Mouse (Mus musculus) CH12.LX (cell line): ENCODE measurements around the gene Slc27a1. TPM values are rescaled to one million over a fixed set of nuclear protein-coding genes. Genes with fewer than 3 reads are reported as not detected.

Source experiments
- DNase-seq: peaks from one replicate; pipeline ENCODE4 v3.0.0-alpha.2; 2013; ENCODE audit errors: extremely low read depth
- H3K27ac ChIP-seq: 2 replicates; pipeline ENCODE4 v1.5.1; 2012; ENCODE audit warnings: low read depth, mild to moderate bottlenecking, control low read depth, moderate library complexity; ENCODE audit not compliant: insufficient read depth
- H3K27me3 ChIP-seq: replicated peaks from 2 replicates; pipeline ENCODE3; 2012; ENCODE audit warnings: inconsistent platforms
- H3K36me3 ChIP-seq, 2 experiments: replicated peaks in 1 of 2; 2 replicates each; pipeline versions ENCODE3 to v1.6.1; 2012; ENCODE audit warnings: inconsistent platforms in 1 of 2, low read length in 1 of 2, mild to moderate bottlenecking in 1 of 2, mixed read lengths in 1 of 2, moderate library complexity in 1 of 2; ENCODE audit not compliant: control insufficient read depth in 1 of 2, insufficient read depth in 1 of 2
- H3K4me1 ChIP-seq, 2 experiments: 2 replicates each; pipeline ENCODE4 v1.6.1; 2012; ENCODE audit warnings: inconsistent platforms in 1 of 2, moderate library complexity in 1 of 2; ENCODE audit not compliant: insufficient read depth in 2 of 2, control insufficient read depth in 1 of 2
- H3K4me2 ChIP-seq: 2 replicates; pipeline ENCODE4 v1.6.1; 2012; ENCODE audit warnings: low read depth, mild to moderate bottlenecking, control low read depth; ENCODE audit not compliant: poor library complexity, insufficient read depth, severe bottlenecking
- H3K4me3 ChIP-seq, 3 experiments: fragments of 150-350 bp in 1 of 3; sonication (generic) in 1 of 3; replicated peaks in 1 of 3; 2 replicates each; pipeline versions ENCODE3 to v1.5.1; 2011 to 2012; ENCODE audit warnings: low read depth in 2 of 3, low read length in 2 of 3, mild to moderate bottlenecking in 2 of 3, moderate library complexity in 2 of 3, control low read depth in 1 of 3, improper control_type of control experiment in 1 of 3, inconsistent platforms in 1 of 3, mixed read lengths in 1 of 3; ENCODE audit not compliant: poor library complexity in 1 of 3
- H3K79me2 ChIP-seq: replicated peaks from 2 replicates; pipeline ENCODE4 v1.6.1; 2012; ENCODE audit warnings: mild to moderate bottlenecking, moderate library complexity; ENCODE audit not compliant: control insufficient read depth, poor library complexity, insufficient read depth, severe bottlenecking; ENCODE audit errors: extremely low read depth
- H3K9ac ChIP-seq: 2 replicates; pipeline ENCODE4 v1.6.1; 2012; ENCODE audit warnings: low read depth, mild to moderate bottlenecking, control low read depth, moderate library complexity; ENCODE audit not compliant: insufficient read depth
- H3K9me3 ChIP-seq: replicated peaks from 2 replicates; pipeline ENCODE3; 2012; ENCODE audit warnings: low read length, inconsistent platforms, mixed read lengths
- BHLHE40 ChIP-seq: IDR thresholded peaks from 2 replicates; pipeline ENCODE4 v1.6.1; 2011; ENCODE audit warnings: mild to moderate bottlenecking, low read depth, low read length, improper control_type of control experiment
- CHD1 ChIP-seq: IDR thresholded peaks from 2 replicates; pipeline ENCODE4 v1.6.1; 2012; ENCODE audit warnings: low read depth, low read length, improper control_type of control experiment, inconsistent platforms
- CHD2 ChIP-seq: IDR thresholded peaks from 2 replicates; pipeline ENCODE4 v1.6.1; 2011; ENCODE audit warnings: low read length, improper control_type of control experiment
- CTCF ChIP-seq, 2 experiments: IDR thresholded peaks in 1 of 2; conservative IDR thresholded peaks in 1 of 2; 2 replicates each; pipeline ENCODE4 v1.5.1; 2011 to 2012; ENCODE audit warnings: low read depth in 2 of 2, low read length in 2 of 2, improper control_type of control experiment in 1 of 2, inconsistent platforms in 1 of 2, mild to moderate bottlenecking in 1 of 2, moderate library complexity in 1 of 2
- E2F4 ChIP-seq: IDR thresholded peaks from 2 replicates; pipeline ENCODE4 v1.6.1; 2011; ENCODE audit warnings: low read depth, low read length, improper control_type of control experiment; ENCODE audit not compliant: insufficient replicate concordance
- ELF1 ChIP-seq: IDR thresholded peaks from 2 replicates; pipeline ENCODE4 v1.6.1; 2014; ENCODE audit warnings: low read depth, mild to moderate bottlenecking, inconsistent platforms, low read length, improper control_type of control experiment
- EP300 ChIP-seq: IDR thresholded peaks from 2 replicates; pipeline ENCODE4 v1.6.1; 2011; ENCODE audit warnings: low read length, improper control_type of control experiment
- ETS1 ChIP-seq: conservative IDR thresholded peaks from 2 replicates; pipeline ENCODE4 v1.6.1; 2012; ENCODE audit warnings: low read depth, mild to moderate bottlenecking, inconsistent platforms, low read length, improper control_type of control experiment, moderate library complexity
- GABPA ChIP-seq: IDR thresholded peaks from 2 replicates; pipeline ENCODE4 v1.6.1; 2012; ENCODE audit warnings: low read depth, low read length, improper control_type of control experiment, inconsistent platforms; ENCODE audit not compliant: insufficient replicate concordance
- HCFC1 ChIP-seq: IDR thresholded peaks from 2 replicates; pipeline ENCODE4 v1.6.1; 2012; ENCODE audit warnings: low read depth, mild to moderate bottlenecking, inconsistent platforms, low read length, improper control_type of control experiment
- IRF4 ChIP-seq: IDR thresholded peaks from 2 replicates; pipeline ENCODE4 v1.6.1; 2014; ENCODE audit warnings: low read depth, mild to moderate bottlenecking, inconsistent platforms, low read length, improper control_type of control experiment
- JUN ChIP-seq: IDR thresholded peaks from 2 replicates; pipeline ENCODE4 v1.6.1; 2011; ENCODE audit warnings: low read depth, mild to moderate bottlenecking, low read length, improper control_type of control experiment, moderate library complexity; ENCODE audit not compliant: insufficient read depth
- JUND ChIP-seq: conservative IDR thresholded peaks from 2 replicates; pipeline ENCODE4 v1.6.1; 2011; ENCODE audit warnings: low read depth, low read length, improper control_type of control experiment
- KAT2A ChIP-seq: IDR thresholded peaks from 2 replicates; pipeline ENCODE4 v1.6.1; 2012; ENCODE audit warnings: low read length, improper control_type of control experiment, inconsistent platforms; ENCODE audit not compliant: insufficient replicate concordance
- MAFK ChIP-seq: IDR thresholded peaks from 2 replicates; pipeline ENCODE4 v1.6.1; 2011; ENCODE audit warnings: low read length, improper control_type of control experiment; ENCODE audit not compliant: insufficient replicate concordance
- MAX ChIP-seq: IDR thresholded peaks from 2 replicates; pipeline ENCODE4 v1.6.1; 2011; ENCODE audit warnings: low read length, improper control_type of control experiment
- MAZ ChIP-seq: IDR thresholded peaks from 2 replicates; pipeline ENCODE4 v1.6.1; 2012; ENCODE audit warnings: low read depth, mild to moderate bottlenecking, inconsistent platforms, low read length, improper control_type of control experiment, moderate library complexity
- MEF2A ChIP-seq: IDR thresholded peaks from 2 replicates; pipeline ENCODE4 v1.6.1; 2014; ENCODE audit warnings: low read depth, mild to moderate bottlenecking, inconsistent platforms, low read length, improper control_type of control experiment, borderline replicate concordance
- MXI1 ChIP-seq: IDR thresholded peaks from 2 replicates; pipeline ENCODE4 v1.6.1; 2011; ENCODE audit warnings: mild to moderate bottlenecking, low read depth, low read length, improper control_type of control experiment
- MYC ChIP-seq: IDR thresholded peaks from 2 replicates; pipeline ENCODE4 v1.6.1; 2011; ENCODE audit warnings: low read depth, mild to moderate bottlenecking, improper control_type of control experiment, low read length
- NELFE ChIP-seq: IDR thresholded peaks from 2 replicates; pipeline ENCODE4 v1.6.1; 2011; ENCODE audit warnings: low read depth, low read length, improper control_type of control experiment
- NRF1 ChIP-seq: IDR thresholded peaks from 2 replicates; pipeline ENCODE4 v1.6.1; 2014; ENCODE audit warnings: low read depth, mild to moderate bottlenecking, inconsistent platforms, low read length, improper control_type of control experiment, moderate library complexity
- PAX5 ChIP-seq: IDR thresholded peaks from 2 replicates; pipeline ENCODE4 v1.6.1; 2012; ENCODE audit warnings: low read length, inconsistent platforms, mixed read lengths
- POLR2A ChIP-seq: IDR thresholded peaks from 2 replicates; pipeline ENCODE4 v1.6.1; 2011; ENCODE audit warnings: low read depth, mild to moderate bottlenecking, improper control_type of control experiment, low read length
- POLR2AphosphoS2 ChIP-seq: IDR thresholded peaks from 2 replicates; pipeline ENCODE4 v1.6.1; 2011; ENCODE audit warnings: low read depth, low read length, improper control_type of control experiment
- RAD21 ChIP-seq: IDR thresholded peaks from 2 replicates; pipeline ENCODE4 v1.6.1; 2011; ENCODE audit warnings: low read depth, mild to moderate bottlenecking, low read length, improper control_type of control experiment, moderate library complexity
- RCOR1 ChIP-seq: conservative IDR thresholded peaks from 2 replicates; pipeline ENCODE4 v1.6.1; 2012; ENCODE audit warnings: low read depth, mild to moderate bottlenecking, inconsistent platforms, low read length, improper control_type of control experiment
- SIN3A ChIP-seq: IDR thresholded peaks from 2 replicates; pipeline ENCODE4 v1.6.1; 2012; ENCODE audit warnings: low read length, improper control_type of control experiment, inconsistent platforms
- SMC3 ChIP-seq: IDR thresholded peaks from 2 replicates; pipeline ENCODE4 v1.6.1; 2011; ENCODE audit warnings: low read depth, low read length, improper control_type of control experiment
- TBP ChIP-seq: conservative IDR thresholded peaks from 2 replicates; pipeline ENCODE4 v1.6.1; 2011; ENCODE audit warnings: low read depth, low read length, improper control_type of control experiment
- TCF12 ChIP-seq: IDR thresholded peaks from 2 replicates; pipeline ENCODE4 v1.6.1; 2014; ENCODE audit warnings: low read depth, mild to moderate bottlenecking, inconsistent platforms, low read length, improper control_type of control experiment
- UBTF ChIP-seq: IDR thresholded peaks from 2 replicates; pipeline ENCODE4 v1.6.1; 2012; ENCODE audit warnings: low read depth, mild to moderate bottlenecking, inconsistent platforms, low read length, improper control_type of control experiment, moderate library complexity
- USF1 ChIP-seq: IDR thresholded peaks from 2 replicates; pipeline ENCODE4 v1.6.1; 2014; ENCODE audit warnings: low read depth, mild to moderate bottlenecking, inconsistent platforms, low read length, improper control_type of control experiment
- USF2 ChIP-seq: conservative IDR thresholded peaks from 2 replicates; pipeline ENCODE4 v1.6.1; 2011; ENCODE audit warnings: low read depth, low read length, improper control_type of control experiment
- ZC3H11A ChIP-seq: IDR thresholded peaks from 2 replicates; pipeline ENCODE4 v1.6.1; 2012; ENCODE audit warnings: low read depth, mild to moderate bottlenecking, inconsistent platforms, low read length, improper control_type of control experiment
- ZKSCAN1 ChIP-seq: IDR thresholded peaks from 2 replicates; pipeline ENCODE4 v1.6.1; 2012; ENCODE audit warnings: low read depth, inconsistent platforms, low read length, improper control_type of control experiment, borderline replicate concordance
- ZMIZ1 ChIP-seq: IDR thresholded peaks from 2 replicates; pipeline ENCODE4 v1.6.1; 2012; ENCODE audit warnings: low read depth, mild to moderate bottlenecking, inconsistent platforms, low read length, improper control_type of control experiment
- ZNF384 ChIP-seq: IDR thresholded peaks from 2 replicates; pipeline ENCODE4 v1.6.1; 2012; ENCODE audit warnings: low read depth, low read length, improper control_type of control experiment, inconsistent platforms
- dilution Hi-C: fragments of 300-500 bp; cut with MboI; formaldehyde crosslinking; loops from 2 replicates; pipeline ENCODE4 v1.14.3; 2020; ENCODE audit warnings: low sequenced_read_pairs; ENCODE audit not compliant: extremely low pct_unique_long_range_greater_than_20kb, extremely low pct_ligation_motif_present
- in situ Hi-C: fragments of 300-500 bp; cut with MboI; formaldehyde crosslinking; loops from 3 replicates; pipeline ENCODE4 v1.14.3; 2019; ENCODE audit warnings: low sequenced_read_pairs, low pct_ligation_motif_present, low pct_unique_long_range_greater_than_20kb, mixed read lengths
- polyA plus RNA-seq: library from polyadenylated mRNA; unstranded; fragments of >175 nt; gene quantifications from 2 replicates; pipeline ENCODE4 v1.2.1, GENCODE M21; 2012; ENCODE audit warnings: low read depth; ENCODE audit not compliant: insufficient read length
- total RNA-seq, 2 experiments: library from RNA; depleted of rRNA; stranded (reverse); fragments of 300-350 nt in 1 of 2; fragments of >200 nt in 1 of 2; gene quantifications; 2 replicates each; pipeline ENCODE4 v1.2.3; 2012 to 2014

The Slc27a1 gene
- total and polyA plus RNA-seq, 3 experiments: 1.8 to 4.0 (median 2.4) TPM

DNA sequence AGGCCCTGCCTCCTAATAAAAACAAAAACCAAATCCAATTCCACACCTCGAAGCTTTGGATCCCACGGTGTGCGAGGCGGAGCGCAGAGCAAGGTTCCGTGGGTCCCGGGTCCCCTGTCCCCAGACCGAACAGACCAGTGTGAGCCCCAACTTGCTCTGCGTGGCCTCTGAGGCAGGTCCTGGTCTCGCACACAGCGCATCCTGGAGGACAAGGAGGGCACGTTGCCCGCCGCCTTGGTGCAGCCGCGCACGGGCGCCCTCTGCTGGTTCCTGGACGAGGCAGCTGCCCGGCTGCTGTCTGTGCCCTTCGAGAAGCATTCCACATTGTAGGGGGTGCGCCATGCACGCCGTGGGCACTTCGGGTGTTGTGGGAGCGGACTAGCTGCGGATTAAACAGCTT lies 27.2 kb downstream of the Slc27a1 start:
- peak overlapping the region; percentile 46 to 89 (median 70) for H3K4me3 ChIP-seq

DNA sequence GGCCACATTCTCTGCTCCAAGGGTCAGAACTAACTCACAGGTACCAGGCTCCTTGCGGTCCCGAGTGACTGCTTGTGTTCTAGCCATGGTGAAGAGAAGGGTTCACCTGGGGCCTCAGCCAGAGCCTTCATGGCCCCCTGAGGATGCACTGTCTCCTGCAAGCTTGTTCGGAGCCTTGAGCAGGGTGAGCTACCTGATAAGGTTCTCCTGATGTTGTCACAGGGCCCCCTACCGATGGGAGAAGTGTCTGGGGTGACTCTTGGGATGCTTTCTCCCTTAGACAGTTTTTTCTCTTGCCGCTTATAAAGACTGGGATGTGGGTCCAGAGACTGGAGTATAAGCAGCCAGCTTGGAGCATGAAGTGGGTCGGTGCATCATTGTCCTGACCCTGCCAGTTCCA lies 27.7 kb downstream of the Slc27a1 start:
- Histone ChIP-seq H3K79me2 (peaks cover 20% of the 10 kb centered on the region), H3K4me3 (peak overlapping the region; percentile 23 to 89 (median 46)), H3K27me3 (no peaks in the 10 kb centered on the region), H3K4me2 (peak overlapping the region; percentile 40), H3K27ac (peak overlapping the region; percentile 98), H3K36me3 (peaks cover 10 to 45% of the 10 kb centered on the region in 2 experiments), H3K4me1 (peaks cover 38 to 64% of the 10 kb centered on the region in 2 experiments), H3K9ac (peak overlapping the region; percentile 15; the same call in 1 of the 2 replicates), H3K9me3 (no peaks in the 10 kb centered on the region)
- TF ChIP-seq MAFK (no peak), CHD2 (no peak), ZC3H11A (no peak), UBTF (no peak), ZMIZ1 (0 out of 2 replicates have a peak, but pooled peaks have one; percentile 17), E2F4 (no peak), PAX5 (no peak), JUND (no peak), CTCF (conservative IDR thresholded peaks at IDR 0.05 in 1 of 2, IDR thresholded peaks at IDR 0.05 in 1 of 2; ENCODE audit: low read depth in 2 of 2, low read length in 2 of 2) (peak in 1 of 2 experiments; percentile 42; a peak in 2 of 4 replicates)
- DNase-seq: no peak
- dilution Hi-C loops (no loop called here), in situ Hi-C loops (no loop called here)

More for the DNA sequence above, 27.2 kb downstream of the Slc27a1 start:
- in situ Hi-C loops: no loop called here
- H3K79me2 ChIP-seq: peaks cover 20% of the 10 kb centered on the region
- H3K9me3 ChIP-seq: no peaks in the 10 kb centered on the region
- peaks cover 10 to 41% of the 10 kb centered on the region in 2 experiments for H3K36me3 ChIP-seq
- TF ChIP-seq PAX5: no peak
- TF ChIP-seq ETS1: 0 out of 2 replicates have a peak, but pooled peaks have one; percentile 8
- TF ChIP-seq E2F4: no peak
- TF ChIP-seq JUN: no peak
- TF ChIP-seq MXI1: peak; percentile 84; the same call in 1 of the 2 replicates
- TF ChIP-seq SMC3: peak; percentile 94
- TF ChIP-seq KAT2A: no peak
- TF ChIP-seq ZNF384: no peak
- peak; percentile 65; the same call in 1 of the 2 replicates for TF ChIP-seq ZMIZ1
- peak; percentile 67 for TF ChIP-seq POLR2A
- TF ChIP-seq TBP: 0 out of 2 replicates have a peak, but pooled peaks have one; percentile 17
- TF ChIP-seq CHD1: no peak
- TF ChIP-seq CTCF (conservative IDR thresholded peaks at IDR 0.05 in 1 of 2, IDR thresholded peaks at IDR 0.05 in 1 of 2; ENCODE audit: low read depth in 2 of 2, low read length in 2 of 2): peak; percentile 61 to 100
- peak; percentile 74; the same call in 1 of the 2 replicates for TF ChIP-seq MYC
- TF ChIP-seq MAFK: no peak
- no peak for TF ChIP-seq ZKSCAN1
- TF ChIP-seq IRF4: peak; percentile 45; the same call in 1 of the 2 replicates
- no peak for TF ChIP-seq HCFC1
- TF ChIP-seq USF1: no peak
- 0 out of 2 replicates have a peak, but pooled peaks have one; percentile 45 for TF ChIP-seq MAX
- TF ChIP-seq JUND: no peak
- TF ChIP-seq UBTF: 0 out of 2 replicates have a peak, but pooled peaks have one; percentile 67
- TF ChIP-seq POLR2AphosphoS2: no peak
- TF ChIP-seq MEF2A: no peak
- TF ChIP-seq USF2: no peak
- TF ChIP-seq CHD2: 0 out of 2 replicates have a peak, but pooled peaks have one; percentile 8
- no peak; the same call in 1 of the 2 replicates for TF ChIP-seq ZC3H11A
- no peak for TF ChIP-seq RCOR1
- no peak for TF ChIP-seq EP300
- 0 out of 2 replicates have a peak, but pooled peaks have one; percentile 33 for TF ChIP-seq ELF1
- peak; percentile 59 for TF ChIP-seq RAD21
- TF ChIP-seq NELFE: peak; percentile 65
- TF ChIP-seq GABPA: no peak
- peak; percentile 8; the same call in 1 of the 2 replicates for TF ChIP-seq NRF1
- peak; percentile 44 for TF ChIP-seq BHLHE40
- TF ChIP-seq SIN3A: peak; percentile 63; the same call in 1 of the 2 replicates
- TF ChIP-seq TCF12: peak; percentile 40; the same call in 1 of the 2 replicates
- 0 out of 2 replicates have a peak, but pooled peaks have one; percentile 0 for TF ChIP-seq MAZ
- TF ChIP-seq, all 38 proteins: peak for 20
- Histone ChIP-seq H3K9ac (peak overlapping the region; percentile 60; the same call in 1 of the 2 replicates), H3K27me3 (no peaks in the 10 kb centered on the region), H3K27ac (peak overlapping the region; percentile 98), H3K4me2 (peak overlapping the region; percentile 40), H3K4me1 (peaks cover 40 to 68% of the 10 kb centered on the region in 2 experiments)
- DNase-seq: peak; percentile 82
- dilution Hi-C loops: no loop called here
